In the genomic region with DNA sequence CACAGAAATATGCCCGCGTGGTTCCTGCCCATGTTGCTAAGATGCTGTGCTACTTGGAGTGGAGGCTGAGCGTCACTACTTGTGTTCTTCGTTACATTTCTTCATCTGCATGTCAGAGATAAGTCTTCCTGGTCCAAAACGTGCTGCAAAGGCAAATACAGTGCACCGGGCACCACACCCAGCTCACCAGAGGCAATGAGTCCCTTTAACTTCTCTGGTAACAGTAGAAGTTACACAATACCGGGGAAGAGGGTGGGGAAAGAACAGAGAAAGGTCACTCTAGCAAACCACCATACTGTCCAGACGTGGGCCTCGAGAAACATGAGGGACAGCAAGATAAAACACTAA, we compare ENCODE assay signal across 12 mouse cellular contexts.
DNase-seq lines count a peak whose midpoint lies in the region; ATAC-seq and TF ChIP-seq lines count a peak whose summit lies in the region.
"Had no signal": no experiment of that assay in that cellular context is flagged by ENCODE, and none has a peak within 500 bp of the region (broad histone marks: within the 10 kb centered on the region; RNA-seq: fewer than 3 reads in every experiment).

No protein-coding gene starts in this region.

- peak overlapping the region; percentile 31; the same call in 1 of the 2 replicates for H3K27ac ChIP-seq in forebrain, embryonic 13.5 days
- no peak overlapping the region for H3K27ac ChIP-seq in forebrain, embryonic 11.5 days (ENCODE audit: low read depth, low read length)
- H3K27ac ChIP-seq in liver, postnatal 0 days (ENCODE audit: low read depth), result peak overlapping the region; percentile 77
- H3K27ac ChIP-seq: kidney, embryonic 15.5 days; left cerebral cortex, adult 2 months; macrophage had no signal

- TF ChIP-seq EP300 in liver, postnatal 0 days (IDR thresholded peaks at IDR 0.05; ENCODE audit: low read depth), result peak; percentile 93

- no peak overlapping the region for H3K4me3 ChIP-seq in forebrain, embryonic 13.5 days
- H3K4me3 ChIP-seq in forebrain, embryonic 11.5 days (ENCODE audit: low read depth, low read length), result no peak overlapping the region
- no peak overlapping the region for H3K4me3 ChIP-seq in liver, postnatal 0 days (ENCODE audit: low read depth, low read length)
- H3K4me3 ChIP-seq: kidney, embryonic 15.5 days; left cerebral cortex, adult 2 months had no signal

- no peak for ATAC-seq in forebrain, embryonic 13.5 days
- no peak for ATAC-seq in forebrain, embryonic 11.5 days (replicated peaks; ENCODE audit: low FRiP score)
- peak; percentile 83 for ATAC-seq in granulocyte monocyte progenitor cell, adult 5-6 weeks (replicated peaks; ENCODE audit: poor library complexity, severe bottlenecking)
- peak; percentile 88 for ATAC-seq in liver, postnatal 0 days

- H3K36me3 ChIP-seq in forebrain, embryonic 13.5 days (ENCODE audit: poor library complexity, severe bottlenecking), result no peaks in the 10 kb centered on the region
- no peaks in the 10 kb centered on the region for H3K36me3 ChIP-seq in forebrain, embryonic 11.5 days (ENCODE audit: control insufficient read depth, insufficient read depth, low read length)
- H3K36me3 ChIP-seq in liver, postnatal 0 days (replicated peaks; ENCODE audit: insufficient read depth, low read length), result no peaks in the 10 kb centered on the region
- H3K36me3 ChIP-seq: kidney, embryonic 15.5 days had no signal

- H3K4me2 ChIP-seq in forebrain, embryonic 13.5 days, result no peak overlapping the region
- H3K4me2 ChIP-seq in forebrain, embryonic 11.5 days (ENCODE audit: low read depth, low read length, severe bottlenecking), result no peak overlapping the region
- peak overlapping the region; percentile 31 for H3K4me2 ChIP-seq in liver, postnatal 0 days (ENCODE audit: low read depth, low read length)
- H3K4me2 ChIP-seq: kidney, embryonic 15.5 days had no signal

- no peaks in the 10 kb centered on the region for H3K27me3 ChIP-seq in forebrain, embryonic 13.5 days
- H3K27me3 ChIP-seq in forebrain, embryonic 11.5 days (ENCODE audit: control insufficient read depth, insufficient read depth, low read length), result no peaks in the 10 kb centered on the region
- H3K27me3 ChIP-seq in liver, postnatal 0 days (ENCODE audit: insufficient read depth, low read length), result no peaks in the 10 kb centered on the region
- H3K27me3 ChIP-seq: kidney, embryonic 15.5 days had no signal

- no peaks in the 10 kb centered on the region for H3K9me3 ChIP-seq in forebrain, embryonic 13.5 days (replicated peaks)
- H3K9me3 ChIP-seq in forebrain, embryonic 11.5 days (ENCODE audit: control insufficient read depth, low read length), result no peaks in the 10 kb centered on the region
- H3K9me3 ChIP-seq in liver, postnatal 0 days (ENCODE audit: low read length), result no peaks in the 10 kb centered on the region
- H3K9me3 ChIP-seq: kidney, embryonic 15.5 days had no signal

- H3K9ac ChIP-seq in forebrain, embryonic 13.5 days, result no peak overlapping the region
- no peak overlapping the region for H3K9ac ChIP-seq in forebrain, embryonic 11.5 days (ENCODE audit: low read length)
- 0 out of 2 replicates have a peak overlapping the region, but pooled peaks have one; percentile 8 for H3K9ac ChIP-seq in liver, postnatal 0 days (replicated peaks)
- H3K9ac ChIP-seq: kidney, embryonic 15.5 days had no signal

- TF ChIP-seq CTCF in liver, postnatal 0 days (IDR thresholded peaks at IDR 0.05; ENCODE audit: low read depth), result no peak

- DNase-seq in forebrain, embryonic 11.5 days (ENCODE audit: low spot score), result no peak
- DNase-seq in 416B (ENCODE audit: low read depth), result peak; percentile 85
- peak; percentile 52 for DNase-seq in liver, postnatal 0 days
- DNase-seq in layer of hippocampus, postnatal 36 days, result no peak
- DNase-seq in cerebellum, postnatal 25 days, result no peak
- DNase-seq in right cerebral cortex, postnatal 14 days, result no peak
- DNase-seq: heart, postnatal 36 days had no signal

- peaks cover 69% of the 10 kb centered on the region for H3K4me1 ChIP-seq in forebrain, embryonic 13.5 days
- H3K4me1 ChIP-seq in forebrain, embryonic 11.5 days (replicated peaks; ENCODE audit: control insufficient read depth, insufficient read depth, low read length), result peaks cover 7% of the 10 kb centered on the region
- peaks cover 58% of the 10 kb centered on the region for H3K4me1 ChIP-seq in liver, postnatal 0 days (ENCODE audit: insufficient read depth)

- 91% methylated on average over 9 of the region's 9 CpGs for WGBS in forebrain, embryonic 13.5 days
- 88% methylated on average over 9 of the region's 9 CpGs for WGBS in forebrain, embryonic 11.5 days
- 24% methylated on average over 9 of the region's 9 CpGs for WGBS in liver, postnatal 0 days (ENCODE audit: insufficient replicate concordance)

Comparison
In these comparisons a context has a peak if more than half of its experiments do, and no peak if none do; other contexts are left out.
1. ATAC-seq: peak in granulocyte monocyte progenitor cell, adult 5-6 weeks (single experiment) and liver, postnatal 0 days (single experiment); none in forebrain, embryonic 13.5 days (single experiment) and forebrain, embryonic 11.5 days (single experiment).
2. DNase-seq: peak in 416B (single experiment) and liver, postnatal 0 days (single experiment); none in forebrain, embryonic 11.5 days (single experiment), layer of hippocampus, postnatal 36 days (0 of 2), cerebellum, postnatal 25 days (0 of 2) and right cerebral cortex, postnatal 14 days (single experiment).